Mouse (Mus musculus) spleen, embryonic (tissue): ENCODE results near the gene Dhx29.

Experiments
- CTCF ChIA-PET: fragments of 350-600 bp; sonication (Branson Sonifier 250); formaldehyde crosslinking; loops from one replicate; lab custom pipeline; 2022; lab: Charles Lee

Dhx29 gene

GRCm38 (mm10) chr13:112927287-112928001 lies at the start of gene Dhx29, which contains the start of gene Mtrex:
Gene Dhx29, plus strand, starts transcription at chr13:112927454.
Gene Mtrex, minus strand, starts transcription at chr13:112927398.
- CTCF ChIA-PET, result no interaction called here

DNA sequence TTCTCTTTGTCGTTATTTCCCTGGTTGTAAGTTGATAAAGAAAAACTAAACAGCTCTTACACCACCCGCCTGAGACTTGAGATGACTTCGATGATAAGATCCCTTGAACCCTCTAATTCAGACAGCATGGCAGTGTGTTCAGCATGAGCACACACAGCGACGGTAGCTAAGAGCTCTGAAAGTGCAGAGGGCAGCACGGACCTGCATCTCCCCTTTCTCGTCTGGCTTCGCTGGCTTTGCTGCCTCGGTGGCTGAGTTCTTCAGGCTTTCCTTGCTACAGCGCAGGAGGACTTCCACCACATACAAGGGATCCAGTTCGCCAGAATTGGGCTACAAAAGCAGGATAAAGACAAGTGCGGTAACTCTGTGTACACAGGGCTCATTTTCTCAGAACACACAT lies 40.0 kb upstream of the Dhx29 start:
- CTCF ChIA-PET, result no interaction called here

GRCm38 (mm10) chr13:112902176-112902575 lies 25.1 kb upstream of the Dhx29 start:
- CTCF ChIA-PET, result interaction anchor here (0.6 kb wide), 1 partner anchor 9 kb away, joined by 4 read pairs; no protein-coding TSS in a partner anchor

GRCm38 (mm10) chr13:112909663-112910062 lies 17.6 kb upstream of the Dhx29 start:
- CTCF ChIA-PET, result no interaction called here

DNA sequence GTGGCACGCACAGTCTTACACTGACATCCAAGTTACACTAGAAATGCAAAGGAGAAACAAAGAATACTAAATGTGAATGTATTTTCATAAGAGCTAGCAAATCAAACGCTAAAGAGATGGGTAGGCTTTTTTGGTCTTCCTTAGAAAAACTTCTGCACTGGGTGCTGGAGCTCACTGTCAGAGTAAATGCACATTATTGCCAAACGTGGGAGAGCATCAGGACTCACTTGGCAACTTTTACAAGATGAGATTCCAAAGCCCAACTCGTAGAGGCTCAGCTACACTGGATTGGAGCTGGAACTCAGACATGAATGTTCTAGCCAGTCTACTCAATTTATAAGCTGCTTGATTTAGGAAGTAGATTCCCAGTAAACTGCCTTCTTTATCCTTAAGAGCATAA lies 16.8 kb upstream of the Dhx29 start:
- CTCF ChIA-PET, result no interaction called here

DNA sequence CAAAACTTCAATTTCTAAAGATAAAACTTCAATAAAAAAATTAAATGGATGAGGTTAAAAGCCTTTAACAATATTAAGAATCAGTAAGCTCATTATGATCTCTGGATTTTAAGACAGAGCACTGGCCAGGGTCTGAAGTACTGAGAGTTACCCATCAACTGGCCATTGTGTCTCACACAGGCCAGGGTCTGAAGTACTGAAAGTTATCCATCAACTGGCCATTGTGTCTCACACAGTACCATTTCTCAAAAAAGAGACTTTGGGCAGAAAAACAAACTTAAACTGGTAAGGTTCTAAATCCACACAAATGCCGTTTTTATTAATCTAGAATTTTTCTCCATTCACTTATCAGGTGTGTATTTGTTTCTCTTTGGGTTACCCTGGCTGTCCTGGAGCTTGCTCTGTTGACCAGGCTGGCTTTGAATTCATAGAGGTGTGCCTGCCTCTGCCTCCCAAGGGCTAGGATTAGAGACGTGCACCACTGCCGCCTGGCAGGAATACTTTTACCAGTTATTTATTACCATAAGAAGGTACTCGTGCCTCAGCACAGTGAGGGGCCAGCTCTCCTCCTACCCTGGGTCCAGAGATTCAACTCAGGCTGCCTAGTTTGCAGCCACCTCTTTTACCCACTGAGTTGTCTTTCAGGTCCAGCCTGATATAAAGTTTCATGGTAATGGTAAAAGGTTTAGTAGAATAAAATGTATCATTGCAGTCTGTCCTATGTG lies 8.0 kb upstream of the Dhx29 start:
- CTCF ChIA-PET, result no interaction called here

GRCm38 (mm10) chr13:112920906-112921305 lies 6.3 kb upstream of the Dhx29 start:
- CTCF ChIA-PET, result interaction anchor here (1.6 kb wide), 1 partner anchor 20 kb away, joined by 3 read pairs; no protein-coding TSS in a partner anchor

DNA sequence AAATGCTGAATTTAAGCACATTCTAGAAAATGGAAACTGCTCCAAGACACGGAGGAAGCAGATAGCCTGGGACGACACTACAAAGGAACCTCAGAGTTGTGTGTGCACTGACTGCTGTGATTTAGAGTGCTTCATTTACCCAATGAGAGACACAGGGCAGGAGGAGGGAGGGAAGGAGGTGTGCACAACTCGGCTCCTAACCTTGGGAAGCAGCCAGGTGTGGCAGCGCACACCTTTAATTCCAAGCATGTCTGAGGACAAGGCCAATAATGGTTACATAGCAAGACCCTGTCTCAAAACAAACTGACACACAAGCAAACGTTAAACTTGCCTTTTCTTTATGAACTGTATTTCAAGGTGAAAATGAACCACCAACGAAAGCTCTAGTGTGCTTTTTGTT lies 2.0 kb upstream of the Dhx29 start:
- CTCF ChIA-PET, result no interaction called here

GRCm38 (mm10) chr13:112925976-112926375 lies 1.3 kb upstream of the Dhx29 start:
- CTCF ChIA-PET, result interaction anchor here (0.6 to 0.8 kb wide), 2 partner anchors 11 to 61 kb away, joined by 3 to 8 read pairs; no protein-coding TSS in a partner anchor

DNA sequence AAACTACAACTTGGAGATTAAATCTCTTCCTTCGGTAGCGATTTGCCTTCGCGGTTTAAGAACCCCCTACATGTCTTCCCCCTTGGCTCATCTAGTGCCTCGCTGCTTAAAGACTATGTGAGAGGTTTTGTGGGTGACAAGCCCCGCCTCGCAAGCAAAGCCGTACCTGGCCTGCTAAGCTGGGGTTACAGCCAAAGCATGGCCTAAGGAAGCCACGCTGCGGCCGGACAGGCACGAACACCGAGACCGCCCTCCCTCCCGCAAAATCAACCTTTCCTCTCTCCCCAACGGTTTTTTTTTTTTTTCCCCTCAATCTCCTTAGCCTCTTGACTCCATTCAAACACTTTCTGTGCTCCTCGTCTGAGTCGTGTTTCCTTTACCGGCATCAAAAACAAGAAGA lies 458 bp upstream of the Dhx29 start:
- CTCF ChIA-PET, result interaction anchor here (0.7 to 0.8 kb wide), 2 partner anchors 11 to 187 kb away, joined by 3 to 6 read pairs; no protein-coding TSS in a partner anchor

DNA sequence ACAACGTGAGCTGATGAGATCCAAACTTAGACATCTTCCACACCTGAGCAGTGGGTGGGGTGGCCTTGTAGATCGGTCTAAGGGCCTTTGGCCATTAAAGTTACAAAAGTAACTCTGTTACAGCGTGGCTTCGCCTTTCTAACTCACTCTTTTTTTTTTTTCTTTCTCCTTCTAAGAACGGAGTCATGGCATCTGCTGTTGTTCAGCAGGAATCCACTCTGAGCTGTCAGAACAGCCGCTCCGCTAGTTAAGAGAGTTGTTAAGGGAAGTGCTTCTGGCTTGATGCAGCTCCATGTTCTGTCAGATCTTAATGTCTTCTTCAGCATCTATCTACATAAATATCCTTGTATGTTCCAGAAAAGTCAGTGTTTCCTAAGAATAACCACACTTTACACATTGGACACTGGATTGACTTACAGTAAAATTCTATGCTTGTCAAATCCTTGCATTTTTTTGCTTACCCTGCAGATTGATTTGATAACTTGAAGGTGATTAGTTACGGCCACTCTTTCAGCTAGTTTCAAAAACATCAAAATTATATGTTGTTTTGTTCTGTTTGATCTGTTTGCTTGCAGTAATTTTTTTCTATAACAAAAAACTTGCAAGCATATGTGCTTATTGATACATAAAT lies 899 bp downstream of the Dhx29 start:
- CTCF ChIA-PET, result no interaction called here

DNA sequence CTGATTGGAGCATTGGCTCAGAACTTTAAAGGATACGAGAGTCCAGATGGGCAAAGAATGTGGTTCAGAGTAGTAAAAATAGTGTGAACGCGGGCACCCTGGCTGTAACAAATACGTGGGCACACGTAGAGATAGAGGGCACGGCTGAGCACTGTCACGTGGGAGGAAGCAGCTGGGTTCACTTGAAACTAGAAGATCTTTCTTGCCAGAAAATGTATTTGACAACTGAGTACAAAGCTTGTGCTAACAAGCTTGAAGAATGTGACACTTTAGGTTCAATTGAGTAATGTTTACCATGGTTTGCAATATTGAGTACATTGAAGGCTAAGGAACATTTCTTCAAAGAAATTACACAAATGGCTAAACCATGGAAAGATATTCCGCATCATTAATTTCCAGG lies 10.9 kb downstream of the Dhx29 start:
- CTCF ChIA-PET, result no interaction called here

DNA sequence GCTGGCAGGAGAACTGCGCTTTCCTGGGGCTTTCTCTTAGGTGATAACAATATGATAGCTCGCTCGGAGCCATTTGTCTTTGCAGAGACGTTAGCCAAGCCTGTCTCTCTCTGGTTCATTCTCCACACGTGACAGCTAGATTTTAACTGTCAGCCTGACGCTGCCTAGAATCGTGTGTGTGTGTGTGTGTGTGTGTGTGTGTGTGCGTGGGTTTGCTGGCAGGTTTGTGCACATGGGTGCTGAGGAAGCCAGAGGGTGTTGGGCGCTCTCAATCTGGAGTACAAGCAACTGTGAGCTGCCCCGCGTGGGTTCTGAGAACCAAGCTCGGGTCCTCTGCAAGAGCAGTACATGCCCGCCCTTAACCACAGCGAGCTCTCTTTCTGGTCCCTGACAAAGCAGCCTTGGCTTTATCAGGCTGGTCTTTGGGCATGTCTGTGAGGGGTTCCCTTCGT lies 14.7 kb downstream of the Dhx29 start:
- CTCF ChIA-PET, result interaction anchor here (0.7 kb wide), 2 partner anchors 54 to 1226 kb away, joined by 6 to 7 read pairs; no protein-coding TSS in a partner anchor

DNA sequence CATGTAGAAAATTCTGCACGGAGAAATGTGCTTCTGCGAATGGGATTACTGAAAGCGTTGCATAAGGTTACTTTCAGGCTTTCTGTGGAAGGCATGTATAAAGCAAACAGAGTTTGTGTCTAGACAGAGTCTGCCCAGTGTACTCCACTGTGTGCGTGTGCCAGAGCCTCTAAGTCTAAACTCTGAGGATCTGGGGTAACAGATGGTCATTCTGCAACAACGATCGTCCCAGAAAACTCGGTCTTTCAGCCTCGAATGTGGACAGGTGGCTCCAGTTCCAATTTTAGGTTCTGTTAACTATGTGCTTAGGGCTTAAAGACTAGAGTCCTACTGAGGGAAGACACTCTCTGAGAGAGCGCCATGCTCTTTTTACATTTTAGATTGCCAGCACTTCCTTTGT lies 18.1 kb downstream of the Dhx29 start:
- CTCF ChIA-PET, result no interaction called here

DNA sequence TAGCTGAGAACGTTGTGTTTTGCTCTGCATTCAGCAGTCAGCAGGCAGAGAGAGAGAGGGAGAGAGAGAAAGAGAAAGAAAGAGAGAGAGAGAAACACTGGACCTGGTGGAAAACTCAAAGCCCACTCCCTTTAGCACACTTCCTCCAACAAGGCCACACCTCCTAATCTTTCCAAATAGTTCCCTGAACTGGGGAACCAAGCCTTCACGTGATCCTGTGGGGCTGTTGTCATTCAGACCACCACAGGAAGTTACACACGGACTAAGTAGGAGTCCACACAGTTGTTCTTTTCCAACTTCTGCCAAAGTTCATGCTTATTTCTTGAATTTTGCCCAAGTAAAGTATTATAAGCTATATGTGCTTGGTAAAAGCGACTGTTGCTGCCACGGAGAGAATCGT lies 18.6 kb downstream of the Dhx29 start:
- CTCF ChIA-PET, result no interaction called here

DNA sequence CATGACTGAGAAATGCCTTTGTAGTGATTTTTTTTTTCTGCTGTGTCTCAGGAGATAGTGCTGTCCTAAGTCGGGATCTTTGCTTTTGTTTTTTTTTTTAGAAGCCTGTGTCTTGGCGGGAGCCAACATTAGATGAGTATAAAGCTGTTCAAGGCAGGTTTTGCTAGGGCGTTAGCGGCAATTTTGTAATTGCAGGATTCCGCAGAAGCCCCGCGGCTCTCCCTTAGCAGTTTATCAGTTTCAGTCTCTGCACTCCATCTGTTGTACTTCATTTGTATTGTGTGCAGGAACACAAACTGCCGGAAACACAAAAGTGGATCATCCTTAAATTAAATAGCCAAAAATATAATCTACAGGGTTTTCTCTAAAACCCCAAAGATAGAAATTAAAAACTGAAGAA lies 26.8 kb downstream of the Dhx29 start:
- CTCF ChIA-PET, result no interaction called here

- CTCF ChIA-PET, result no interaction called here
Measured at GRCm38 (mm10) chr13:112963081-112963480, 35.8 kb downstream of the Dhx29 start.

GRCm38 (mm10) chr13:112964421-112964820 lies 37.2 kb downstream of the Dhx29 start:
- CTCF ChIA-PET, result no interaction called here

DNA sequence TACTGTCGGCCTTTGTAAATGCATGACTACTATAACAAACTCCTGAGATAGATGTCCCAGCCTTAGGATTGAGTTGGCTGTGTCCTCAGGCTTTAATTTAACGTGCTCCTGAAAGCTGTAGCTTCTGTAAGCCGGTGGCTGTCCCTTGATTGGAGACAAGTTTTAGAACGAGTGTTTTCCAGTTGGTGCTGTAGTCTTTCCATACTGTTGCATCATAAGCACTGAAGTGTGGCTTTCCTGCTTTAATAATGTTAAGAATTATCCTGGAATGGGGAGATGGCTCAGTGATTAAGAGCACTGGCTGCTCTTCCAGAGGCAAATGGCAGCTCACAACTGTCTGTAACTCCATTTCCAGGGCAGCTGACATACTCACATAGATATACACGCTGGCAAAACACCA lies 40.0 kb downstream of the Dhx29 start:
- CTCF ChIA-PET, result no interaction called here

DNA sequence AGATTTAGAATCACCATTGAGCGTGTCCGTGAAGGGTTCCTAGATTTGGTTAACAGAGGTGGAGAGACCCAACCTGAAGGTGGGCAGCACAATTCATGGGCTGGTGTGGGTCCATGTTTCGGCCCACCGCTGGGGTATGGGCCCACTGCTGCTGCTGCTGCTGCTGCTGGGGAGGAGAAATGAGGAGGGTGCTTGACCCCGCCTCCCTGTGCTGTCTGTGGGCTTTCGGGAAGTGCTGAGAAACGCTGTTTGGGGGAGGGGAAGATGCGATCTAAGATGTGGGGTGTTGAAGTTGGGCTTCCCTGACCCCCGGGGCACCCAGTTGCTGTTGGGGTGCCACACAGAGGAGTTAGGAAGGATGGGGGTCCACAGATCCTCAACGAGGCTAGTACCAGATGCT lies 49.5 kb downstream of the Dhx29 start:
- CTCF ChIA-PET, result no interaction called here

DNA sequence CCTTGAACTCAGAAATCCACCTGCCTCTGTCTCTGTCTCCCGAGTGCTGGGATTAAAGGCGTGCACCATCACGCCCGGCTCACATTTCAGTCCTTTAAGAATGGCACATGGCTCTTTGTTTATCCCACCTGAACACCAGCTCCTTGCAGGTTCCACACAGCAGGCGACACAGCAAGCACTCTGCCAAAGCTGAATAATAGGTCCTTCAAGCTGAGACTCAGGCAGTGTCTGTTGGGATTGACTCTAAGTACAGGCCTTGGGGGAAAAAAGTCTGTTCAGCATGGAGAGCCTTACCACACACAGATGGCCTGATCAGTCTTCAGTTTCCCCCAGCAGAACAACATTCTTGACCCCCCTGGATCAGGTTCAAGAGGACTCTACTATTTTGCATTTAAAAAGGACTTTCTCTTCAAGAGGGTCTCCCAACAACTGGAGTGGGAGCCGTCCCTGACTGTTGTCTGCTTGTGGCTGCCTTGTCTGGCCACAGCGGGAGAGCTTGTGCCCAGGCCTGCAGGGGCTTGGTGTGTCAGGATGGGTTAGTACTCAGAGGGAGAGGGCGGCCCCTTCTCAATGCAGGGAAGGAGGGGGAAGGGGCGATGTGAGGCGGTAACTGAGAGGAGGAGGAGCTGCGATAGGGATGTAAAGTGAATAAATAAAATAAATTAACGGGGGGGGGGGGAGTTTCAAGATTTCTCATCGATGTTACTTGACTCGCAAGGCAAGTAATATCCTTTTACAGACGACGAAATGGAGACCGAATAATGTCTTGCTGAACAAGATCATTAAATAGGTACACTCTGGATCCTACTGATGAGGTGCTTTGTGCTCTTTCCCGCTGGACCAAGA lies 58.6 kb downstream of the Dhx29 start:
- CTCF ChIA-PET, result no interaction called here
